Mouse (Mus musculus): Measurements from ENCODE around the gene Zcchc17.
A peak's percentile ranks its signal among the peaks of the same experiment; 100 is the strongest.

- TF ChIP-seq CTCF (IDR thresholded peaks at IDR 0.05; ENCODE audit: borderline replicate concordance, insufficient read depth, low read depth, low read length): peak; percentile 15; the same call in 1 of the 2 replicates
- TF ChIP-seq POLR2A (IDR thresholded peaks at IDR 0.05; ENCODE audit: borderline replicate concordance, insufficient read depth, low read length): no peak
Measured at GRCm38 (mm10) chr4:130350690-130351422, 8.9 kb downstream of the Zcchc17 start.

All from cerebellum, adult 2 months (tissue).